Mouse (Mus musculus) monocyte, adult 5-6 weeks (primary cell): ENCODE measurements around the gene Rpl6. TPM values are rescaled to one million over a fixed set of nuclear protein-coding genes. Genes with fewer than 3 reads are reported as not detected.
A peak's percentile ranks its signal among the peaks of the same experiment; 100 is the strongest.

Experiments
- ATAC-seq: fragments of 153-309, 156-312 bp; replicated peaks from 2 replicates; pipeline ENCODE4 v1.8.0; 2017; ENCODE audit warnings: mild to moderate bottlenecking; ENCODE audit not compliant: low TSS enrichment, insufficient number of reproducible peaks, severe bottlenecking, poor library complexity, low FRiP score
- total RNA-seq: library from RNA; stranded (forward); fragments of 200-1000, 200-491, 200-594 nt; gene quantifications from 3 replicates; pipeline ENCODE4 v1.2.3, GENCODE M21; 2017

The Rpl6 gene
- total RNA-seq, 1 experiment from 2014 or later, result 613 TPM

DNA sequence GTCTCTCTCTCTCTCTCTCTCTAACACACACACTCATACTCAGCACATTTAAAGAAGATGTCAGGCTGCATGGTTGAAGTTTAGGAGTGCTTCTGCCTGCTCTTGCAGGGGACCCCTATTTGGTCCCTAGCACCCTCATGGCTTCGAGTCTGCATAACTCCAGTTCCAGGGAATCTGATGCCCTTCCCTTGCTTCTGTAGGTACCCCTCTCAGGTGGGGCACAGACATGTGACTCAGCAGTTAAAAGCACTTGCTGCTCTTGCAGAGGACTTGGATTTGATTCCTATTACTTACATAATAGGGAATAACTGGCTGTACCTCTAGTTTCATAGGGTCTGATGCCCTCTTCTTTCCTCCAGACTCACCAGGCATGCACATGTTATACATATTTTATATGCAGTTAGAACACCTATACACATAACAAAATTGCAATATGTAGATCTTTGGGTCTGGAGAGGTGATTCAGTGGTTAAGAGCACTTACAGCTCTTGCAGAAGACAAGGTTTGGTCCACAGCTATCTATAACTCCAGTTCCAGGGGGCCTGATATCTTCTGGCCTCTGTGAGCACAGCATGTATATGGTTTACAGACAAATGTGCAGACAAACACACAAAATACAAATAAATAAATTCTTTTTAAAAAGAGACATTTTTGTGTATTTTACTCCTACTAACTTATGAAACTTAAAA is 39.5 kb downstream of the Rpl6 start:
- no peak for ATAC-seq

DNA sequence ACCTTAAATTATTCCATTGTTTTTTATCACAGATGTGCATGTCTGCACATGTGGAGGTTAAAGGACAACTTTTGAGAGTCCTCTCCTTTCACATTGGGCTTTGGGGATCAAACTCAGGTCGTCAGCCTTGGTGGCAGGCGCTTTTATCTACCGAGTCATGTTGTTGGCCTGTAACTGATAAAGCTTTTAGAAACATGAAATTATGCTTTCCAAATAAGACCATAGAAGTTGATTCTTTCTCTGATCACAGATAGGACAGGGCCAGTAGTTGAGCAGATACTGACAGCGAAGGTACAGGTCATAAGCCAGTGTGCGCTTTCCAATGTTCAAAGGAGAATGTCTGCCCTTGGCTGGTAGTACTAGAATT is 40.1 kb downstream of the Rpl6 start:
- no peak for ATAC-seq

DNA sequence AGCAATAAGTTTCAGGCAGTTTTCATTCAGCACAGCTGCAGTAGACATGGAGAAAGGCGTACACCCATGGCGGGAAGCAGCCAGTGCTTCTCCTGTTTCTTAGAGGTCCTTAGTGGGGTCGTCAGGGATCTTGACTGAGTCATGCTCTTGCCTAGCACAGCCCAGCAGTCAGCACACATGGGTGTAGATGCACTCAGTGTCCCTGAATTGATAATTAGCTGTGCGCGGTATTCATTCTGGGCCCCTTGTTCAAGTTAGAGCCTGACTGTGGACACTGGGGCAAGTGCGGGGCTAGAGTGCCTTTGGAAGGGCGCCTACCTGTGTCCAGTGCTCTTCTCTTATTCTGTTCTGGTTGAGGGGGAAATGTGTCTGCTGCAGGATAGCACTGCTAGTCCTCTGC is 40.9 kb downstream of the Rpl6 start:
- ATAC-seq, result no peak

DNA sequence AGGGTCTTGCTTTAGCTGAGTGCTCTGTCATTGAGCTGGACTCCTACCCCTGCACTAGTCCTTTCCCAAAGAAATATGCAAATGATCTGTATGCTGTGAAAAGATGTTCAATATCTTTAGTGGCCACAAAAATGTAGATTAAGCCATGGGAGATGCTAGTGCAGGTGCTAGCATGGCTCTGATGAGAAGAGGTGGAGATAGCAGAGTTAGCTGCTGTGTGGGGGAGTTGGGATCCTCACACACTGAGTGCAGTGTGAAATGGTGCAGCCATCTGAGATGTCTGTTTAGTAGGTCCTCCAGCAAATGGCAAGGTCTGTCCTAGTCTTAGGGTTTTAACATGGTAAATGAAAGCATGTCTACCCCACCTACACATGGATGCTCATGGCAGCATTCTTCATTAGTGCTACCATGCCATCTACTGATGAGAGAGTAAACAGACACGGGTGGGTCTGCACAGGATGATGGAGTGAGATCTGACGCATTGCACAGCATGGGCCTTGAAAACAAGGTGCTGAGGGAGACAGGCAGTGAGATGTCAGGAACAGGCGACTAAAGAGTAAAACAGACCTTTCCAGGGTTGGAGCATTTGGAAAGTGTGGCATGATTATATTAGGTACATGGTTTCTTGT is 44.6 kb downstream of the Rpl6 start:
- ATAC-seq, result no peak

DNA sequence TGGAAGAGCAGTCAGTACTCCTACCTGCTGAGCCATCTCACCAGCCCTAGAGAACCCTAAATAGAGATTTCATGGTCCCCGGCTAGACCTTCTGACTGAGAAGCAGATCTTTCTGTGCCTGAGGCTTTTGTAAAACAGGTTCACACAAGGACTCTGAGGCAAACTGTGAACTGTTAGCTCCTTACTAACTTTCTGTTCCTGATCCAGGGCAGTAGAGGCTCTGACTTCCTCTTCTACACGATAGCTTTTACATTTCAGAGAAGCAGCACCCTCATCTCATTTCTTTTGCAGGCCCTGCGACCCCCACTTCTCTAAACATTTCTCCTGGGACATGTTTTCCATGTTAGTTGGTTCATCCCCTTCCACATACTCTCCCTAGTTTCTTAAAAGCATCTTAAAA is 45.4 kb downstream of the Rpl6 start:
- 0 out of 2 replicates have a peak, but pooled peaks have one; percentile 41 for ATAC-seq

DNA sequence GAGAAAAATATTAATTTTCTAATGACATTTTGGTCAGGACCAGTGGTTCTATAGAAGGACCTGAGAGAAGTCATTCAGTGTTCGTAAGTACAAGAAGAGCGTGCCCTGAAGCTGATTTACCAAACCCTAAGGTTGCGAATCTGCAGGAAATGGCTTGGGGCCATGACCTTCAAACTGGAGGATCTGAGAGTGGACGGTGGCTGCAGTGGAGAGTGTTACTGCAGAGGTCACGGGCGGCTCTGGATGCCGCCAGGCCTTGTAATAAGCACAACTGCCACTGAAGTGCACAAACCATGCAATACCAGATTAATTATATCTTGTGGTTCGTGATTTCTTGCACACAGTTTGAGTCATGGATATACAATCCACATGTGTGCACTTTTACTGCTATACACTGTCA is 47.5 kb downstream of the Rpl6 start:
- ATAC-seq, result peak; percentile 65

DNA sequence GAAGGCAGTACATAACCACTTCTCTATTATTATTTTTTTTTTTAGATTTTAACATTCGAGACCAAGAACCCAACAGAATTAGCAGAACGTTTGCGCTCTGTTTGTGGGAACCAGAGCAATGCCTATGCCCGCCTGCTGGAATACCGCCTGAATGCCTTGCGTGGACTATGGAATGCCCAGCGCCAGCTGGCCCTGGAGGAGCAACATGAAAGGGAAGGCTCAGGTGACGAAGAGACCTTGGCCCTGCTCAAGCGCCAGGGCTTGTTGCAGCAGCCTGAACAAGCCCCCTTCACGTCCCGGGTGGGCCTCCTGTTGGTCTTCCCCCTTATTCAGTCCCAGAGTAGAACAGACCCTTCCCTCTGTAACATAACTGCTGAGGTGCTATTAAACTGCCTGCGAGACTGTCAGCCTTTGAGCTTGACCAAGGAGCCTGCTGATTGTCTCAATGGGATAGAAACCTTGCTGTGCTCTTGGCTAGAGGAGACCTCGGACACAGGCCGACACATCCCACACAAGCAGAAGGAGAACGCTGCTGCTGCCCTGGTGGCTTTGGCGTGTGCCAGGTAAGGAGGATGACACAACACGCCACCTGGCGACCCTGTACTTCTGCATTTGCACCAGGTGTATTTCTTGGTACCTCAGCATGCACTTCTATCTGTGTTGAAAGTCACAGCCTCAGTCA is 49.7 kb downstream of the Rpl6 start:
- ATAC-seq, result no peak

DNA sequence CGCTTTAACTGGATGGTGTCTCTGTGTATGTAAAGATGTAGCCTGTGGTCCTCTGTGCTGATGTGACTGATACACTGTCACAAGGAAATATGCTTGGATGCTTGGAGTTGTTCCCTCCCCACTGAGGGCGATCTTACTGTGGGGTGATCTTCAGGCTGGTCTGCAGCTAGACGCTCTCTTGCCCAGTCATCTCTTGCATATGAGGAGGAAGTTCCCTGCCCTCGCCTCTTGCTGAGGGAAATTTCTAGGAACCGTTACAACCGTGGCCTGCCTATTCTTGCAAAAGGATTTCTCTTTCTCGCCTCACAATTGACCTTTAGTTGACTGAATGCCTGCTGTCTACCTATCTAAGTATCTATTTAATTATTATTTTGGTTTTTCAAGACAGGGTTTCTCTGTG is 50.7 kb downstream of the Rpl6 start:
- ATAC-seq, result peak; percentile 44; the same call in 1 of the 2 replicates

Other genes with a start within 250 kb of the Rpl6 start
- not detected in 3 replicates for gene Rph3a, start 194.4 kb upstream of the Rpl6 start, total RNA-seq
- 59.8 to 88.9 TPM (median 78.3 TPM) in 3 replicates for gene Ptpn11, start 13.1 kb upstream of the Rpl6 start, total RNA-seq
- gene Hectd4, start 15.7 kb downstream of the Rpl6 start, total RNA-seq, result 9.9 to 34.1 TPM (median 19.9 TPM) in 3 replicates
- gene Trafd1, start 181.2 kb downstream of the Rpl6 start, total RNA-seq, result 146 to 183 TPM (median 155 TPM) in 3 replicates
- gene Naa25, start 193.5 kb downstream of the Rpl6 start, total RNA-seq, result 11.7 to 38.6 TPM (median 24.4 TPM) in 3 replicates
- gene Tmem116, start 247.4 kb downstream of the Rpl6 start, total RNA-seq, result 0.53 TPM in 1 of 3 replicates, not detected in the others
- 290 to 464 TPM (median 461 TPM) in 3 replicates for gene Erp29, start 248.0 kb downstream of the Rpl6 start, total RNA-seq